Mouse (Mus musculus): ENCODE measurements at regions not wholly inside any gene's neighbourhood (a gene's known extent, or its start where the extent isn't known, plus 50 kb on each side); places are given as distances from the start of the nearest gene placed in this dataset. TPM values are rescaled to one million over a fixed set of nuclear protein-coding genes. Genes with fewer than 3 reads are reported as not detected.

DNA sequence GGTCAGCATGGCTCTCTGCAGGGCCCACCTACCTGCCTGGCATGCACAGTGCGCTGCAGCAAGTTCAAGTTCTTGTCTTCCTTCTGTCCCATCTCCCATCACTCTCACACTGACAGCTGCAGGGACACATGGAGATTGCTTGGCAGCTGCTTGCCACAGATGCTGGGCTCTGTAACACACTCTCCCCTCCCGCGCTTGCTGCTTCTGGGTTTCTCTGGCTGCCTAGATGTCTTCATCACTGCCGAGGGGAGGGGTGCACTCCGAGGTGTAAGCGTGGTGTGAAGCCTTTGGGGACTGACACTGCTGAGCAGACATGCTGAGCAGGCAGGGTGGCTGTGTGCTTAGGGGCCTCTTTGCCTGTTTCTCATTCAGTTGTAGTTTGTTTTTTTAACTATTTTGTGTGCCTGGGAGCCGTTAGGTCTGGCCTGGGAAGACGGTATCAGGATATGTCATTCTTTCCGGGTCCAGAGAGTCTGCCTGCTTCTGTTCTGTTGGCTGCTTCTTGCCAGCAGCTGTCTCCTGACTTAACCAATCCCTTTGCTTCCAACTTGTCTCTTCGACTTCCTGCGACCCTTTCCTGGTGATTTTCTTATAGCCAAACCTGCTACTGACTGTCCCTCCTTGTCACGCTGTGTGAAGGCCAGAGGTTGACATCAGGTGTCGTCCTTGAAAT lies 80.2 kb upstream of the Prox1 start:
- no peak overlapping the region for H3K9ac ChIP-seq (replicated peaks)
- no peaks in the 10 kb centered on the region for H3K4me1 ChIP-seq
- no peaks in the 10 kb centered on the region for H3K36me3 ChIP-seq
- H3K4me3 ChIP-seq: no peak overlapping the region
- no peak overlapping the region for H3K27ac ChIP-seq (replicated peaks)
- peak; percentile 55 for ATAC-seq (replicated peaks)
- no peaks in the 10 kb centered on the region for H3K9me3 ChIP-seq
- H3K27me3 ChIP-seq: no peaks in the 10 kb centered on the region
- 71% methylated on average over 13 of the region's 13 CpGs for WGBS
- H3K4me2 ChIP-seq (replicated peaks): no peak overlapping the region

DNA sequence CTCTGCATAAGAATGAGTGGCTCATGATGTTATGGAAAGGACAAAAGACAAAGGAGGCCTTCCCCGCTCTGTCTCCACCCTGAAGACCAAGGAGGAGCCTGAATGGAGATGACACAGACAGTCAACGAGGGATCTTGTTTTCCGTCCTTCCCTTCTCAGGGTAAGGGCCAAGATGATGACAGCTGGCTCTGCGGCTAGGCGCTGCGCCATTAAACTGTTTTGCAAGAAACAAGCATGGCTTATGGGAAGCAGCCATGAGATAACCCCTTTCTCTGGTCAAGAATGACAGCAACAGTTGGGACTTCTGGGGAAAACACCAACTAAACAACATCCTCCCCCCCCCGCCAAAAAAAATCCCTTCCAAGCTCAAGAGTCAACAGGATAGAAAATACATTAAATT lies 72.0 kb upstream of the Prox1 start:
- Histone ChIP-seq H3K27ac (replicated peaks) (no peak overlapping the region), H3K9me3 (no peaks in the 10 kb centered on the region)

DNA sequence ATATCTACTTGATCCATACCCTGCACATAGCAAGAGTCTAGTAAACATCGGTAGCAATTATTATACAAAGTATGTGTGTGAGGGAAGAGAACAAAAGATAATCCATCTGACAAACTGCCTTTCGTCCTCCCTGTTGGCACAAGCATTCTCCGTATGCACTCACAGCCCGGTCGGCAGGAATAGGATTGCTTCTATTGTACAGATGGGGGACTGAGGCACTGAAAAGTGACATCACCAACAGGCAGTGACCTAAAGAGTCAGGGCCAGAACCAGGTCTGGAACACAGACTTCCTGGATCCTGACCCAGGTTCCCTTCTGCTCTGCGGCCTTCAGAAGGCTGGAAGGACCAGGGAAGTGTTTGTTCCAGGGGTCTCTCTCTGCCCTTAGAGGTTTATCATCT lies 69.3 kb upstream of the Prox1 start:
- H3K27me3 ChIP-seq: 0 out of 2 replicates have a peak, but pooled peaks cover 8% of the 10 kb centered on the region
- H3K36me3 ChIP-seq: no peaks in the 10 kb centered on the region
- H3K4me3 ChIP-seq: no peak overlapping the region
- no peak overlapping the region for H3K4me2 ChIP-seq (replicated peaks)
- H3K4me1 ChIP-seq: no peaks in the 10 kb centered on the region
- no peaks in the 10 kb centered on the region for H3K9me3 ChIP-seq
- H3K27ac ChIP-seq (replicated peaks): no peak overlapping the region
- no peak overlapping the region for H3K9ac ChIP-seq (replicated peaks)
- no peak for ATAC-seq (replicated peaks)
- WGBS: 70% methylated on average over 6 of the region's 6 CpGs

More for the DNA sequence above, 72.0 kb upstream of the Prox1 start:
- Histone ChIP-seq H3K4me1 (no peaks in the 10 kb centered on the region), H3K36me3 (no peaks in the 10 kb centered on the region), H3K4me2 (replicated peaks) (no peak overlapping the region), H3K27me3 (0 out of 2 replicates have a peak, but pooled peaks cover 8% of the 10 kb centered on the region), H3K9ac (replicated peaks) (no peak overlapping the region), H3K4me3 (no peak overlapping the region)
- ATAC-seq (replicated peaks): no peak
- 89% methylated on average over 7 of the region's 7 CpGs for WGBS

DNA sequence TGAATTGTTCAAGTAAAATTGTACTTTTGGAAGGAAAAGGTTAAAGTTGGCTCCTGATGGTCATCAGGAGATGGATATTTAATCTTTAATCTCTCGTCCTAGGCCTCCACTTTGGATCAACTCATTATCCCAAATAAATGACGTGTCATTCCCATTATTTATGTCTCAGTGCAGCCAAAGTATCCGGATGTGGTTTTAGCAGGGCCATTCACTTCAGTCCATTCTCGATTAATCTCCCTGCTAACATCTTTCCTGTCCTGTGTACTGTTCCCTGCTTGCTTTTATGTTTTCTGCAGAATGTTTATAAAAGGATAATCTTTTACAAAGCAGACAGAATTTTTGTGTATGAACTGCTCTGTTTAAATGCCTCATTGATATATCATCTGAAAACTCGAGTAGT lies 60.4 kb upstream of the Prox1 start:
- Histone ChIP-seq H3K4me1 (no peaks in the 10 kb centered on the region), H3K36me3 (no peaks in the 10 kb centered on the region), H3K27ac (replicated peaks) (no peak overlapping the region), H3K9me3 (peaks cover 10% of the 10 kb centered on the region; the same call in 1 of the 2 replicates), H3K4me3 (no peak overlapping the region), H3K27me3 (peaks cover 6% of the 10 kb centered on the region; the same call in 1 of the 2 replicates), H3K9ac (replicated peaks) (no peak overlapping the region), H3K4me2 (replicated peaks) (no peak overlapping the region)
- no peak for ATAC-seq (replicated peaks)
- 35% methylated on average over 5 of the region's 5 CpGs for WGBS

DNA sequence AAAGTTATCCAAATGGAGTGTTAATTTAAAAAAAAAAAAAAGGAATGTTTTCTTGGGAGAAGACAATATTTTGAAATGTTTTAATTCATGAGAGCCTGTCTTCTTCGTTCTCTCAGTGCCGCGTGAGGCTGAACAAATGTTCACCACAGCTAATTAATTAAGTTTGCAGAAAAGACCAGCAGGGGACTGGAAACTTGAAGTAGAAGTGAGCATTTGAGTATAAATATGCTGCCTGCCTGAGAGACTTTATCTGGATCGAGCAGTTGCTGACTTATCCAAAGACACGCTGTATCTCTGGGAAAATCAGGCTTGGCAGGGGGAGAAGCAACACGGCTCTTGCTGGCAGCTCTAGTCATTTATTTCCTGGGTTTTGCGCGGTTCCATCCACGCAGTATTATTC lies 49.9 kb upstream of the Prox1 start:
- Histone ChIP-seq H3K9me3 (0 out of 2 replicates have a peak, but pooled peaks cover 5% of the 10 kb centered on the region), H3K27me3 (peaks cover 15% of the 10 kb centered on the region), H3K27ac (replicated peaks) (no peak overlapping the region), H3K36me3 (no peaks in the 10 kb centered on the region), H3K4me2 (replicated peaks) (no peak overlapping the region), H3K9ac (replicated peaks) (no peak overlapping the region), H3K4me3 (no peak overlapping the region), H3K4me1 (no peaks in the 10 kb centered on the region)
- ATAC-seq (replicated peaks): peak; percentile 51; the same call in 1 of the 2 replicates
- 34% methylated on average over 9 of the region's 9 CpGs for WGBS

Small RNA genes lying in the stretch of these regions (microRNA-seq; reads per million reads assigned to microRNA genes)
- gene Gm47294: not detected
